Mouse (Mus musculus): ENCODE results near the gene Il18r1.

Il18r1 gene

DNA sequence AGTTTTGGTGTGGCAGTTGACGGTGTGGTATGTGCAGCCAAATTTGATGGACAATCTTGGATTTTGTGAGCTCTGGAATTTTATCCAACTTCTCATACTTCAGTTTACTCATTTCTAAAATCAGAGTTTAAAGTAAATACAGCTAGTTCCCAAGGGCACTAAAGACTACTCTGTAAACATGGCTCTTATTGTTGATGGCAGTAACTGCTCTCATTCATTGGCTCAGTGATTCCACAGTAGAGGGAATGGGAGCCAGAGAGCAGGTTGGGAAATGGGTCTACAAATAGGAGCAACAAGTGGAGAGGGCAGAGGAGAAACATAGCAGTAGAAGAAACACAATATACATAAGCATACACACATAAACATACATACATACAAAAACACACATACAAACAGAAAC is 34.4 kb downstream of the Il18r1 start:
- no peak for DNase-seq

GRCm38 (mm10) chr1:40501126-40501525 is 35.8 kb downstream of the Il18r1 start:
- DNase-seq: no peak

GRCm38 (mm10) chr1:40501546-40502398 is 36.4 kb downstream of the Il18r1 start:
- no peak for DNase-seq

DNA sequence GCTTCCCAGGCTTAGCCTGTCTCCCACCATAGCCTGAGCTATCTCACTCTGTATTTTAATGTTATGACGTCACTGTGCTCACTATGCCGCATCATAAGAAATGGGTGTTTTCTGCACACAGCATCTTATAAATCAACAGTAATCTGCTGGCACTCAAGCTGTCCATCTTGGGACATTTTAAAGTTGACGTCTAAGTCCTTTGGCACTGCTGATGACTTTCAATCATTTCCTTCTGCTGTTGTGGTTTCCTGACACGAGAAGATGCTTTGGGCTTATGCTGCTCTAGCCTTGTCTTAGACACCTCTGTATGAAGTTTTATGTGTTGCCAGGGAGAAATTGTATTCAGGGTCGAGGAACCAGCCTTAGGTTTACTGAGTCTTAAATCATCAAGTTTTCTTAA is 39.2 kb downstream of the Il18r1 start:
- DNase-seq: no peak

- DNase-seq: no peak
These were observed 49.7 kb downstream of the Il18r1 start, which contains the start of gene Il18rap for GRCm38 (mm10) chr1:40514851-40515585. Gene Il18rap, plus strand, starts transcription at chr1:40515362.

DNA sequence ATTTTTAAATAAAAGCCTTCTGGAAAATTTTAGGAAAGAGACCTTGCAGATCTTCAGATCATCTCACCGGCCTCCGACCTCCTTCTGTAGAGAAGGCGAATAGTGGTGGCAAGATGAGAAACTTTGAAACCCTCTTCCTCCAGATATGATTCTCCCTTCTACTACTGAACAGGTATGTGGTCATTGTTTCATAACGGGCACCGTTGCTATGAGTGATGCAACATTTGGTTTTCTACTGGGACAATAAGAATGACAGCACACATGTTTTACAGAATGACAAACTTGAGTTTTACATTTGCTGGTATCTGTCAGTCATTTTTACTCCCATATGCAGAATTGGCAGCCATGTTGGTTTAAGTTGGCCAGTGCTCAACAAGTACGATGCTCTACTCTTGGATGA is 51.0 kb downstream of the Il18r1 start:
- DNase-seq: no peak

- no peak for DNase-seq
These were observed 57.6 kb downstream of the Il18r1 start for GRCm38 (mm10) chr1:40522918-40523317.

- no peak for DNase-seq
These were observed 58.8 kb downstream of the Il18r1 start for GRCm38 (mm10) chr1:40523971-40524722.

GRCm38 (mm10) chr1:40529287-40529686 is 63.9 kb downstream of the Il18r1 start:
- DNase-seq: no peak

- DNase-seq: no peak
These were observed 72.2 kb downstream of the Il18r1 start for GRCm38 (mm10) chr1:40537577-40537976.

DNA sequence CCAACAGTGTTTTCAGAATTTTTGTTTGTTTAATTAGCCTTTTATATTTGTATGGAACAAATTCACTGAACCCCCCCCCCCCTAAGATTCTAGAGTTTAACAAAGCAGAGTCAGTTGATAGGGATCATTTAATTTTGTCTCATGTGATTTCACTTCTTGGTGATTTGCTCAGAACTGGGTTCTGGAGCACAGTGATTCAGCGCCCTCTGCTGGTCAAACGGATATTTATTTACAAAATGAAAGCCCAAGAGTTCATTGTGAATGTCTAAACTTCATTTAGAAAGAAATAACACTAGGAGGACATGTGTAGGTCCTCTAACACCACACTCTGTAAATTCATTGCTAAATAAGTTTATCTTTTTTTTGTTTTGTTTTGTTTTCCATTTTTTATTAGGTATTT is 79.3 kb downstream of the Il18r1 start:
- no peak for DNase-seq

DNA sequence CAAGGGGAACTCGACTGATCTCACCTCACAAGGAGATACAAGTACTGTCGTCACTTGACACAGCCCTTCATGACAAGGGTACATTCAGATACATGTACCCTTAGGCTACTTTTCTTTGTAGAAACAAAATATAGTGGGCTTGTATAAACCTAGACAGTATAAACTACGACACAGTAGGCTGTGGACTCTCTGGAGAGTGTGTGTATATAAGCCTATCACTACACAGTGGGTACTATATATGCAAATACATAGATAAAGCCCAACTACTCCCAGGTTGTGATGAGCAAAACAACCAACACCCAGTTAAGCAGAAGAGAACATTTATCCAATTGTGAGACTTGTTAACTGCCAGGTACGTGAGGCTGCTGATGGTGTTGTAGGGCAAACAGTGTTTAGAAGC is 81.3 kb downstream of the Il18r1 start:
- no peak for DNase-seq

GRCm38 (mm10) chr1:40547064-40547572 is 81.8 kb downstream of the Il18r1 start:
- DNase-seq: no peak

GRCm38 (mm10) chr1:40547762-40548161 is 82.4 kb downstream of the Il18r1 start:
- DNase-seq: no peak
